Mouse (Mus musculus): ENCODE data around the gene Epn3.

The Epn3 gene

DNA sequence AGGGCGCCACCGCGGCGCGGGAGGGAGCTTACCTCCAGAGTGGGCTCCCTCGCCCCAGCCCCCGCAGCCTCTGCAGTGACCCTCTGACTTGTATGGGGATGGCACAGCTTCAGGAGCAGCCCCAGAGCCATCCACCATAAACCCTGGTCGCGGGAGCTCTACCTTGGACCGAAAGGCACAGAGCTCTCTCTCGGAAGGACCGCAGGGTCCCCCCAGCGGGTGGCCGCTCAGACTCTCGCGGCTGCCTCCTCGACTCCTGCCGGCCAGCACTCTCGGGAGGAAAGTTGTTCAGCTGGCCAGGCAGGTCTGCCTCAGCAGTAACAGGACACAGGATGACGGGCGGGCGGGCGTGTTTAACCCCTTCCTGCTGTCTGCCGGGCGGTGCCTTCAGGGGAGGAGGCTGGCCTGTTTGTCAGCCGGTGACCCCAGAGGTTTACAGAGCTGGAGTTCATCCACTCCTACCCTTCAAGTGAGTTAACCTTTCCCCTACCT lies at the start of gene Epn3:
TSS of gene Epn3 (minus strand) at position 314 of the 492 bp plus-strand sequence.
- peak; percentile 79 for DNase-seq

GRCm38 (mm10) chr11:94548888-94549690 lies 49.3 kb upstream of the Epn3 start, which contains the start of gene Rsad1:
Gene Rsad1 (minus strand): TSS chr11:94549255.
- DNase-seq, result peak; percentile 98

- DNase-seq, result peak in 1 of 2 experiments; percentile 78
These were observed 48.4 kb upstream of the Epn3 start for GRCm38 (mm10) chr11:94548041-94548784.

DNA sequence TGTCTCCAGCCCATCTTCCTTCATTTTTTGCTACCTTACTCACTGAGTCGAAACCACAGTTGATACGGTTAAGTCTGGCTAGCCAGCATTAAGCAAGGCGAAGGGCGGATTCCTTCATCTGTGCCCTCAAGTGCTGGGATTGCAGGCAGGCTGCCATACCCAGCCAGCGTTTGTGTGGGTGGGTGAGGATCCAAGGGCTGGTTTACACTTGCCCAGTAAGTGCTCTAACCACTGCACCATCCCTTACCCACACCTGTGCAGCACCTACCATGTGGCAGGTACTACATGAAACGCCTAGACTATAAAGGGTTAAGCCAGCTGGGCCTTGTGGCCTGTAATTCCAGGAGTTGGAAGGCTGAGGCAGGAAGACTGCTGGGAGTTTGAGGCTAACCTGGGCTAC lies 47.5 kb upstream of the Epn3 start:
- DNase-seq, result peak in 1 of 2 experiments; percentile 25

DNA sequence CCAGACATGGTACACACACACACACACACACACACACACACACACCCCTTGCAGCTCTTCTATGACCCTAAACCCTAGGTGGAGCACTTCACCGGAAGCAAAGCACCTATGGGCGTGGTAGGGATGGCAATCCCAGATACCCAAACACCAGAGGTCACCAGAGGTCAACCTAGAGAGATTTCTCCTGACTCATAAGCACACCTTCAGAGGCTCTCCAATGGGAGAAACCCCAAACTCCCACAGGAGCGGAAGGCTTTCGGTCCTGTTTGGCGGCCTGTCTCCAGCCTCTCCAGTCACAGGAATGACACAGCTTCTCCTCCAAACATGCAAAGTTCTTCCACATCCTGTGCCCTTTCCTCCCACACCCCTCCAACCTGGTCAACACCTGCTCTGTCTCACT lies 46.6 kb upstream of the Epn3 start:
- DNase-seq, result no peak

- peak; percentile 53 to 55 for DNase-seq
These were observed 44.6 kb upstream of the Epn3 start for GRCm38 (mm10) chr11:94544422-94544821.

DNA sequence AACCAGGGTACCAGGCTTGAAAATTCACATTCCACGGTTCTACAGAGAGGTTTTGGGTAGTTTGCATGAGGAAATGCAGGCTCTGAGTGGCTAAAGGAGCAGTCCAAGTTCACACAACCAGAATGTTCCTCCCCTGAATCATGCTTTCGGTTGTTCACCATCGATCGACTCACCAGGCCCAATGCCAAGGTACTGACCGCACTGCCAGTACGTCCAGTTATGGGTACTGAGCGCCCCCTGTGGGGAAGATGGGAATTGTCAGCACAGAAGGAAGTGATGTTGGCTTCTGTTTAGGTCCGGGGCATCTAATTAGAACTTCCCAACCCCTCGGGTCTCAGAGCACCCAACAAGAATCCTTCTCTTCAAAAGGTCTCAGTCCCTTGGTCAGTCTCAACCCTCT lies 44.2 kb upstream of the Epn3 start:
- DNase-seq, result peak; percentile 96 to 98

DNA sequence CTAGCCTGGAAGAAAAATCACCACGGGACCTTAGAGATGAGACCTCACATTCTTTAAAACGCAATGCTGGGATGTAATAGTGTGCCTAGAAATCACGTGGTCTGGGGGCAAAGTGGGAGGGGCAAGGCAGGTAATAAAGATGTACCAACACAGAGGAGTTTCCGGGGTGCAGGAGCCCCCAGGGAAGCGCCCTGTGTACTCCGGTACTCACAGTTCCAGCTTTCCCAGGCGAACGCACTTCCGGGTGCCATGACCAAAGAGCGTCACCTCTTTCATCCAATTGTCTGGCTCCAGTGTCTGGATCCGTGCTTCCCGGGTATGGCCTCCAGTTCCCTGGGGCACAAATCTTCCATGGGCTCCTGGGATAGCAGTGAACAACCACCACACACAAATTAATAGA lies 43.6 kb upstream of the Epn3 start:
- DNase-seq, result no peak

- no peak for DNase-seq
These were observed 42.6 kb upstream of the Epn3 start for GRCm38 (mm10) chr11:94542400-94542799.

DNA sequence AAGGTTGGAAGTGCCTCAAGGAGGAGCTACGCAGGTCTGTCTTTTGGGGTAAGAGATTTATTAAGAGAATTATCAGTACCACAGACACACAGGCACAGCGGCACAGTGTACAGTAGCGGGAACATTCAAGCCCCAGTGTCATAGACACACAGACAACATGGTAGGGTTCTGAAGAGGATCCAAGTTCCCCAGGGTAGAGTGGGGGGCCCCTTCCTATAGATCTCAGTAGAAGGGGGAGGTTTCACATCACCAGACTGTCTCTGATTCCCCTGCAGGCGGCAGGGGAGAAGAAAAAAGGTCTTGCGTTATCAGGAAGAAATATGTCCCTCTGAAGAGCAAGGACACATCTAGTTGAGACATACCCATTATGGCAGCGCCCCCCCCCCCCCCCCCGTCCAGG lies 40.0 kb upstream of the Epn3 start:
- DNase-seq, result no peak

- DNase-seq, result peak in 1 of 2 experiments; percentile 17
These were observed 39.0 kb upstream of the Epn3 start for GRCm38 (mm10) chr11:94538733-94539292.

DNA sequence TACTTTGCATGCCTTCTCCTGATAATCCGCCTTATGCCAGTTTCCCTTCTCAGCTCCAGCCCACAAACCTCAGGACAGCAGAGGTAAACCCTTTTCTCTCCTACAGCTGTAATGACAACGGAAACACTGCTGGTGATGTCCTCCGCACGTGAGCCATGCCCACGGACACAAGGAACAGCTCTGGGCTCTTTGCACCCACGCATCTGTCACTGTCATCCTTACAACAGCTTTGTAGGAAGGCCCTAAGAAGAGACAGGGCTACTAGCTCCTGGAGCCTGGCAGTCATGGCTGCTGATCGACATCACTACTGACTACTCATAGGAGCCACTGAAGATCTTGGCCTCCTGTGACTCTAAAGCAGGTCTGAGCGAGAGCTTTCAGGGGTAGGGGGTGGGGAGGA lies 33.4 kb upstream of the Epn3 start:
- DNase-seq, result no peak

DNA sequence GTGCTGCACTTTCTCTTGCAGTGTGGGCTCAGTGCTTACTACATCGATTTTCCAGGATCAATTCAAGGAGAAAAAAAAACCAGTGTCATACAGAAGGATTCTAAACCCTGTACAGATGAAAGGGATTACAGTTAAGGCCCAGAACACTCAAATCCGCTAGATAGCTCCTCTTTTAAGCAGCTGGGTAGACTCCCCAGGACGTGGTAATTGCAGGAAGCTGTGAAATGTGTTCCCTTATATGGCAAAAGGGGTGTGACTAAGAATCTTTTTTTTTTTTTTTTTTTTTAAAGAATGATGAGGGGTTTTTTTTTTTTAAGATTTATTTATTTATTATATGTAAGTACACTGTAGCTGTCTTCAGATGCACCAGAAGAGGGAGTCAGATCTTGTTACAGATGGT lies 29.1 kb upstream of the Epn3 start:
- no peak for DNase-seq

DNA sequence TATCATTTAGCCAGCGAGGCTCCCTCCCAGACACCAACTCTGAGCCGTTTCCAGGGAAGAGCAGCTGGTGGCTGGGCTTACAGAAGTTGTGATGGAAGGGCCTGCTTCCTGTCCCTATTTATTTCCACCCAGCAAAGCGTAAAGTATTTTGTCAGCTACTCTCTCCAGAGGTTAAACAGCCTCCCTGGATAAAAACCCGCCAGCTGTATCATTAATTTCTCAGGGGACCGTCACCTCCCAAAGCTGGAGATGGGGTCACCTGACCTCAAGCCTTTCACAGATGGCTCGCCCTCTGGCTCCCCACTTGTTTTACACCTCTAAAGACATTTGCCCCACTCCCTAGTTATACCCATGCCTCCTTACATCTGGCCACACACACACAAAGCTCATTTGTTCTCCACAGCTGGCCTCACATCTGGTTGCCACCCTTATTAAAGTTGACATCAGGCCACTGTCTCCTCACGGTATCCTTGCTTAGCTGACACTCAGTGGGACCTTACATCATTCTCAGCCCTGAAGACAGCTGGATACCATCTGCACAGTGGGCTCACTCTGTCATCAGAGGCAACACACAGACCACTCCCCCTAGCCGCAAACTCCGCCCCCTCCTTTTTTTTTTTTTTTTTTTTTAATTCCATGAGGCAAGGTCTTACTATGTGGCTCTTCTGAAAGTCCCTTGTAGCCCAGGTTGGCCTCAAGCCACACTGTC lies 26.6 kb upstream of the Epn3 start:
- no peak for DNase-seq

DNA sequence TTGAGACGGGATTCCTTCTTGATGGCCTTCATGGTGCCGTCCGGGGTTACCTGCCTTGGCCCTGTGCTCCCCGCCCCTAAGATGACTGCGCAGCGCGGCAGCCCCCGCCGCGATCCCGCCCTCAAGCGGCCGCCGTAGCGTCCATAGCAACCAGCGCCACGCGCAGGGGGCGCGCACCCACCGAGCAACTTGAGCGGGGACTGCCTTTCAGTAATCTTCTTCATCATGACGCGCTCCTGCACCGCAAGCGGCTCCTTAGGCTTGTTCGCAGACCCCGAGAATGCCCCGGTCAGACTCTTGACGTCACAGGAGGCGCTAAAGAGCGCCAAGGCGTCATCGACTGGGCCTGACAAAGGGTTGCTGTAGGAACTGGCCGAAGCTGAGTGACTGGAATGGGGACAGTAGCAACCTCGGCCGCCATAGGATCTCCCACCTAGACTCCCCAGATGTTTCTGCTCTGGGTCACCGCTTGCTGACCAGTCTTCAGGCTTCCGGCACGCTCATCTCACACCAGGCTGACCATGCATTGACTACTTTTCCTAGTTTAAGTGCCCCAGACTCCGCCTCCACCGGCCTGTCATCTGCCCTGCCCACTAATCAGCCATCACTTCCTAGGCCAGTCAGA lies 21.6 kb upstream of the Epn3 start, which contains the start of gene Mycbpap:
TSS of gene Mycbpap (minus strand) at position 524 of the 625 bp plus-strand sequence.
- peak; percentile 77 to 83 for DNase-seq

DNA sequence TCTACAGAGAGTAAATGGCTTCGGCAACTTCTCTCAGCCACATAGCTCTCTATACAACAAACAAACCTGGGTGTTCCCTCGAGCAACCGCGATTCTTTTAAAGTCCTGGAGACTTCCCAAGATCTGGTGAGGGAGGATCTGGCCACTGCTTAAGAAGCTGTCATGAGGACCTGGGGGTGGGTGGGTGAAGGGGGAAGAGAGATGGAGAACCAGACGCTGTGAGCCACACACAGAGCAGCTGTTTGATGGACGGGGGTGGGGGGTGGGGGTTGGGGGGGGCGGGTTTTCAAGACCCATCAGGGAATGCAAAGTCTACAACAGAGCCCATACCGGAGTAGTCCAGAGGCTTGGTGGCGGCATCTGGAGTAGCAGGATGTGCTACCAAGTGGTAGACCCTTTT lies 13.7 kb upstream of the Epn3 start:
- DNase-seq, result no peak

DNA sequence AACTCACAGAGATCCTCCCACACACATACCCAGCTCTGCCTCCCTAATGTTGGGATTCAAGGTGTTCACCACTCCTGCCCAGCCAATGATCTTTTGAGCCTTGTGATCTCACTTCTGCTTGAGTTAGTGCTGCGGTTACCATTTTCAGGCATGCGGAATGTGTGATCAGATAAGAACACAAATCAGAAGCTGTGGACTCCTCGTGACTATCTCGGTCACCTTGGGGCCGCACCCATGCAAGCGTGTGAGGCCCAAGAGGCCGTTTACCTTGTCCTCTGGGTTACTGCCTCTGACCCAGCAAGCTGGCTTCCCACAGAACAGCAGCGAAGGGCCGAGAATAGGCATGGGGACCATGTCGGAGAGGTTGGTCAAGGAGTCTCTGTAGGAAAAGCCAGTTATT lies 9.2 kb upstream of the Epn3 start:
- no peak for DNase-seq

- no peak for DNase-seq
These were observed 1.7 kb upstream of the Epn3 start for GRCm38 (mm10) chr11:94501482-94501881.

DNA sequence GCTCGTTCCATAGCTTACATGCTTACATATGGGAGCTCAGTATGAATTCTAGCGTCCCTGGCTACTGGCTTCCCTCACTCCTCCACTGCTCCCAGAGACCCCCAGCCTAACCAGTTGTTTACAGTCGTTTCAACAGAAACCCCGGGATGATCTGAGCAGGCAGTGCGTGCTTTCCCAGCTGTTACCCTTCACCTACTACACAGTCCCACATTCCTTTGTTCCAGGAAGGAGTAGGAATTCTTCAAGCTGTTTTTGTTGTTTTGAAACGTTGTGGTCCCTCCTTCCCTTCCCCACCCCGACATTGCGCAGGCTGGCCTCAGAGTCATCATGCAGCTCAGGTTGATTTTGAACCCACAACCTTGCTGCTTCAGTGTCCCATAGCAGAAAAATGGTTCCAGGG lies 588 bp upstream of the Epn3 start:
- DNase-seq, result no peak

GRCm38 (mm10) chr11:94499035-94499434 lies 739 bp downstream of the Epn3 start:
- peak; percentile 86 to 89 for DNase-seq

DNA sequence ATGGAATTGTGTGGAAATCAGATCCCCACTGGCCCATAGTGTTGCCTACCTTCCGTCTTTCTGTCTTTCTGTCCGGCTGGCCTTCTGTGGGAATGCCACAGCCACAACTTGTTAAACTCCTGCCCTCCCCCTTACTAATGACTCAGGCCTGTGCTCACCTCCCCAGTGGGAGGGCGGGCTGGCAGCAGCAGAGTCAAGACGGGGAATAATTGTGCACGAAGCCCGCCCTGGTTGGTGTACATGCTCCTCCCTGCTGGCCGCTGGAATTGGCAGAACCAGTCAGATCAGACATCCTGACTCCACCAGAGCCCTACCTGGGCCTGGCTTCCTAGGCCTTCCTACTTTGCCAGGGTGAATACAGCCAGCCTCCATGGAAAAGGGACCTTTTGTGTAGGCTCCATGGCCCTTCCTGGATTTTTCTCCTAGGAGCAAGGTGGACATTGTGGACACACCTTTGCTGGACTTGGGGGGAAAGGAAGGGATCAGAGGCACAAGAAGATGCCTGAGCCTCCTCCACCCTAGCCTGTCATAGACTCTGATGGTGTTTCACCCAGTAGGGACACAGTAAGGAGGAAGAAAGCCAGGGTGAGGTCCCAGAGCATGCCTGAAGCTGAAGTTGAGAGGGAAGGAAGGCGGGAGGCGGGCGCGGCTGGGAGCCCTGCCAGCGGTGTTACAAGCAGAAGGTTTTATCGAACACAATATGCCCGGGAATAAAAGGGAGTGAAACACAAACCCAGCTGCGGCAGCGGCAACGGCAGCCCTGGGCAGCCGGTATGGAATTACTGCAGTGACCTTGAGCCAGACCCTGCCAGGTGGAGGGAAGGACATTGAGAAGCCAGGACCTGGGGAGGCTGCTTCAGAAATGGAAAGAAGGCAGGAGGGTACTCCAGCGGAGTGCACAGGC lies 1.4 kb downstream of the Epn3 start:
- peak; percentile 82 to 87 for DNase-seq
